Mouse (Mus musculus) left cerebral cortex, postnatal 14 days (tissue): ENCODE measurements around the gene Prss29. TPM values are rescaled to one million over a fixed set of nuclear protein-coding genes. Genes with fewer than 3 reads are reported as not detected.

Experiments used
- DNase-seq, 2 experiments: peaks; one replicate each; pipeline ENCODE4 v3.0.0; 2021 to 2022; ENCODE audit warnings: low spot score in 2 of 2, mixed read lengths in 1 of 2
- intact Hi-C: fragments of 180-260 bp; cut with DNase I; formaldehyde crosslinking; loops from one replicate; pipeline ENCODE4 v1.15.1; 2025
- long read RNA-seq, 2 experiments: library from polyadenylated mRNA; stranded (forward); transcript quantifications; one replicate each; pipeline ENCODE4 v2.0.0; 2021
- total RNA-seq, 2 experiments: library from RNA; stranded (reverse); gene quantifications; 2 replicates each; pipeline ENCODE4 v1.2.3; 2021

Prss29 gene
- not detected for total RNA-seq
- long read RNA-seq, experiment 1: 0 reads
- long read RNA-seq, experiment 2: 0 reads

DNA sequence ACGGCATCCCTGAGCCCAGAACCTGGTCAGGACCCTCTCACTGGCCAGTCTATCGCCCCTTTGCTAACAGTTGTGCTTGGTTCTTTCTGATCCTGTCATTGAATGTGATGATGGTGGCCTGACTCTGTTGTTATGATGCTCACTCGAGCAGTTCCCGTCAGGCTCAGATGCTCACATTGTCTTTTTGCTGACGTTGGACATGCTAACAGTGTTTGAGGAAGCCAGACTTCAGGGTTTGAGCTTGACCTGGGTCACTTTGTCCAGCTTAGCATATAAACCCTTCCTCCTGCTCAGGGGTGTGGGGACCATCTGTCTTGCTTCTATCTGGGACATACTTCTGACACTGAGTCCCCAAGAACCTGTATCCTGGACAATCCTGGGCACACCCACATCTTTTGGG, at the start of gene Prss29:
Gene Prss29 (plus strand): TSS at position 301 of the 400 bp plus-strand sequence.
- intact Hi-C loops: no loop called here
- no peak for DNase-seq

DNA sequence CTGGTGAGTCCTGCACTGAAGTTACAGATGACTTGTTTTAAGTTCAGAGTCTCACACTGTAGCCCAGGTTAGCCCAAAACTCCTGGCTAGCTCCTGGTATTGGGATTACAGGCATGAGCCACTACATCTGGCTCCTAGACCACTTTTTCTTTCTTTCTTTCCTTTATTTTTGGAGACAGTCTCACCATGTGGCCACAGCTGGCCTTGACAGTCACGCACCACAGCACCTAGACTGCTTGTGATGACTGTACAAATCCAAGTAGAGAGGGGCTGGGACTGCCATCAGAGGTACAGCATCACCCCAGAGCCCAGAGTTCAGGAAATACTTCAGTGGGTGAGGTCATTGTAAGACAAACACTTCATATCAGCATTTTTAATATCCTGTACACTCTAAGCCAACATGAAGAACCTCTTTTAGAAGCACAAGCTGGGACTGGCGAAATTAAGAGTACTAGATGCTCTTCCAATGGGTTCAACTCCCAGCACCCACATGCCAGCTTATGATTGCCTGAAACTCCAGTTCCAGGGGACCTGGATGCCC, 47.6 kb upstream of the Prss29 start:
- DNase-seq: no peak
- intact Hi-C loops: loop anchor here (5.0 kb wide), 1 partner anchor 84 kb away; the partner anchor contains the start of gene Unkl

DNA sequence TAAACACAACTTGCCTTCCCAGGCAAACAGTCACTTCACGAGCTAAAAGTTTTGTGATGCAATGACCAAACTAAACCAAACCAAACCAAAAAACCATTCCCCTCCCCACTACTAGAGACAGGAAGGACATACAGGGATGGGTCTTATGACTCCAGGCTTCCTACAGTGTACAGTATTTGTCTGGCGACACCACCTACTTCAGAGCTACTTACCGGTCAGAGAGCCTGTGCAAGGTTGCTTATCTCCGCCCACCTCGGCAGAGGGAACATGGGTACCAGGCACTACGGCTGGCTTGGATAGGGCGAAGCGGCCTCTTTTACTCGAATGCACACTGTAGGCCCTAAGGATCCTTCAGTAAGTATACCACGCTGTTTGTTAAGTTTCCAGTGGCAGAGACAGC, 46.1 kb upstream of the Prss29 start:
- no peak for DNase-seq
- intact Hi-C loops: loop anchor here (5.0 kb wide), 1 partner anchor 85 kb away; the partner anchor contains the start of gene Unkl

DNA sequence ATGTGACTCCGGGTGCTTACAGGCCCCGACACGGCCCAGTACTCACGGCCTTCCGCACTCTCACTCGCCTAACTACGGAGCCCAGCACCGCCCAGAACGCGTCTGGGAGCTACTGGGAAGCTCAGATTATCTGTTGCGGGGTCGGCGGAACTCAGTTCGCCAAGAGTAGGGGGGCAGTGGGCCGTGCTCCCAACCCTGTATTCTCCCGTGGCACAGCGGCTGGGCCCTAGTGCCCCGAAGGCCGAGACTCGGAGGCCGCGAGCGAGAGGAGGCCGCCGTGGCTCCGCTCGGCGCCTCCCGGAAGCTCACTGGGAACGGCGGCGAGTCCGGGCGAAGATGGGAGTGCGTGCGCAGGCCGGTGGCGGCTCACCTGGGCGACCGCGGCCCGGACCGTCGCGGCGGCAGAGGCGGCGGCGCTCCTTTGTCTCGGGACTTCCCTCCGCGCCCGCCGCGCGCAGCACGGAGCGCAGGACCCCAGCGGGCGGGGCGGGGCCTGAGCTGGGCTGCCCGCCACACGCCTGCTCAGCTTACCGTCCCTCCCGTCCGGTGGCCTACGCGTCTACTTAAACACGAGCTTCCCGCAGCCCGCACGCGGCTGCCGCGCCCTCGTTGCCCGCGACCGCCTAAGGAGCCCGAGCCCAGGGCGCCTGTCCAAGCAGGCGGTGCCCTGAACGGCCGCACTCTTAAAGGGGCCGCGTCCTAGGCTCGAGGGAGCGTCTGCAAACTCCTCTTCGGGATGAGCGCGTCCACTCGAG, 45.3 kb upstream of the Prss29 start:
- DNase-seq: peak in 1 of 2 experiments; percentile 86
- intact Hi-C loops: loop anchor here (5.0 kb wide), 1 partner anchor 86 kb away; the partner anchor contains the start of gene Unkl

DNA sequence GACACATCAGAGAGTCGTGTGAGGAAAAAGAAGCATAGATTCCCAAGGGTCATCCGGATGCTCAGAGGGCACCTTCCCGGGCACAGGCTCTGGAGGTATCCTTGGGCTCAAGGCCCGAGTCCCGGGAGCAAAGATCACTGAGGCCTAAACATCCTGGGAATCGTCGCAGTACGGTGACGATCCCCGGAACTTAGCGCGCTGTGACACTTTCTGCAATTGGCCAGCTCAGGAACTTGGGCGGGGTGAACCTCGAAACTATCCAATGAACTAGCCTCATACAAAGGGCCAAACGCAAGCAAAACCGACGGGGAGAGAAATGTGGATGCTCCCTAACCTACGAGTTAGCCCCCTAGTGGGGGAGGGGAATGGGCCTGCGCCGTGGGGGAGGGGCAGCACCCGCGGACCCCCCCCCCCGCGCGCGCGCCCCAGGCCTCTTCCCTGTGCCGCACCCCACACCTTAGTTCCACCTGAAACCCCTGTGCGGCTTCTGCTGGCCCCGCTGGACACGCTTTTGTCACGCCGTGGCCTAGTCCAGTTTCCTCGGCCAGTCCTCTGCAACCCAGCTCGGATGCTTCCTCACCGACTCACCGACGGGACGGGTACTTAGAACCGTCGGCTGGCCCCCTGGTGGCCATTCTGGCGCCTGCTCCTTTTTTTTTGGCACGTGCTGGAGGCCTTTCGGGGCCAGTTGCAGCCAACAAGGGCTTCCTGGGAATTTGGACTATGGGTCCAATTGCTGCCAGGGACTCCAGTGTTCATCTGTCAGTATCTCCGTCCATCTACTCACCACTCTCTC, 44.5 kb upstream of the Prss29 start:
- DNase-seq: peak; percentile 96 to 97
- intact Hi-C loops: loop anchor here (5.0 kb wide), 1 partner anchor 87 kb away; the partner anchor contains the start of gene Unkl

DNA sequence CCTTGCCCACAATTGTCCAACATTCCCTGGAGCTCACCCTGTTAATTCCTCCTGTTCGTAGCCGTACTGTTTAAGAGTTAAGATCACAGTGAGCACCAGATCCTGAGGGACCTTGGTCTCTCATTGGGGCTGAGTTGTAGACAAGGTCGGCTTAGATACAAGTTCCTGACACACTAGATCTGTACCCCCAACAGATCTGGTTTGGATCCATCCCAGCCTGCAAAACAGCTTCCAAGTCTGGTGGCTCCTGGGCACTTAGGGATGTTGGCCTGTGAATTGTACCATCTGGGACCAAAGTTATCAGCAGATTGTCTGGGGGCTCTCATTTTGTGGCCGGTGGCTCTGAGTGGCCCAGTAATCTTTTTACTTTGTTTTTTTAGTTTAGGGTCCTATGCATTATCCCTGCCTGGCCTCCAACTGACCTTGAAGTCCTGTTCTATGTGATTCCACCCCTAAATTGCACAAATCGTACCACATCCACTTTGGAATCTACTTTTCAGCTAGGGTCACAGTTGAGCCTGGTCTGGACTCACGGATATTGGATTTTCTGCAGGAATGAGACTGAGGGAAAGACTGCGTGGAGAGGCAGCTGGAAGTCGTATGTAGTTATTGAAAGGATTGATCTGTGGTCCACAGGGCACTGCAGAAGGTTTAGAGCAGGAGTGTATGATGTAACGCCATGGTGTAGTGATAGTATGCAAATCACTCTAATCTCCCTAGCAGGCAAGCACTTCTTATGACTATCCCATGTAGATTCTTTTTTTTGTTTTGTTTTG, 43.7 kb upstream of the Prss29 start, which contains the start of gene Ube2i:
Gene Ube2i (minus strand): TSS at position 52 of the 776 bp plus-strand sequence.
- DNase-seq: no peak
- intact Hi-C loops: loop anchor here (5.0 kb wide), 1 partner anchor 87 kb away; the partner anchor contains the start of gene Unkl

DNA sequence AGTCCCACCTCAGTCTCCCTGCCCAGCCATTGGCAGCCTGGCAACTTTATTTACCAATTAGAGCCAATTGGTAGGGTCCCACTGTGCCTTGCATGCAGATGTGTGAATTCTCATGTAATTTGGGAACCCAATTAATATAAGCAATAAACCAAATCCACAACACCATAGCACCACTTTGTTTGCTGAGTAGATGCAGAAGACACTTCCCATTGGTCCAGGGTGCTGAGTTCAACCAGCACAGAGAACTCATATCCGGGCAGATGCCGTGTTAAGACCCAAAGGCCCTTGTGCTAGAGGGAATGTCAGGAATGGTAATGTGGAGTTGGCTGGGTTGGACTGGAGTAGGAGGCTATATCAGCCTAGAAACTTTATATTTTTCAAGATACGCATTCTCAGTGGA, 42.6 kb upstream of the Prss29 start:
- DNase-seq: no peak
- intact Hi-C loops: no loop called here

DNA sequence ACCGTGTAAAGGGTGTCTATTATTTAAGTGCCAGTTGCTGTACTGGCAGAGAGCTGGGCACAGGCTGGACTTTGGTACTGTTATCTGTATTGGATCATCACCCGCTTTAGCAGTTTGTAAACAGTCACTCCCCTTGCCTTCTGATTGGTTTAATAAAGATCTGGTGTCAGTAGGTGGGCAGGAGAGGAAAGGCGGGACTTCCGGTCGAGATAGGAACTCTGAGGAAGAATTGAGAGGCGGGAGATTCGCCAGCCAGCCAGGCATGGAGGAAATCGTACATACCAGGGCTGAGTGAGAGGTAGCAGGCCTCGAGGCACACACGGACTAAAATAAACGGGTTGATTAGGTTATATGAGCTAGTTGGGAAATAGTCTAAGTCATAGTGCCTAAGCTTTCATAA, 36.3 kb upstream of the Prss29 start:
- intact Hi-C loops: no loop called here

DNA sequence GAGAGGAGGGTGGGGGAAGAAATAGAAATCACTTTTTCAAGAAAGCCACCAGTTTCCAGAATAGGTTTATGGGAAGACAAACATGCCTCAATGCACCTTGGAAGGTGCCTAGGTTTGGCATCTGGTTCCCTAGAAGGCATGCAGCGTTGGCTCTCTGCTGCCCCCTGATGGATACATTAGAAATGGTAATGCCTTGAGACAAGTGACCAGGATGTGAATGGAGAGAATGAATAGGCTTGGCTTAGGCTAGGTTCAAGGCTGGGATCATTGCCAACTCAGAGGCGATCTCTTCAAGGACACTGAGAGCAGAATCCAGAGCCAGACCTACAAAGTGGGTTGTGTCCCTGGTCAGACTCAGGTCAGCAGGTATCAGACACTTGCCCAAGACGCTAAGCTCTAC, 33.4 kb upstream of the Prss29 start:
- peak; percentile 60 to 63 for DNase-seq
- intact Hi-C loops: no loop called here

More for the DNA sequence above, 36.3 kb upstream of the Prss29 start:
- DNase-seq: no peak

DNA sequence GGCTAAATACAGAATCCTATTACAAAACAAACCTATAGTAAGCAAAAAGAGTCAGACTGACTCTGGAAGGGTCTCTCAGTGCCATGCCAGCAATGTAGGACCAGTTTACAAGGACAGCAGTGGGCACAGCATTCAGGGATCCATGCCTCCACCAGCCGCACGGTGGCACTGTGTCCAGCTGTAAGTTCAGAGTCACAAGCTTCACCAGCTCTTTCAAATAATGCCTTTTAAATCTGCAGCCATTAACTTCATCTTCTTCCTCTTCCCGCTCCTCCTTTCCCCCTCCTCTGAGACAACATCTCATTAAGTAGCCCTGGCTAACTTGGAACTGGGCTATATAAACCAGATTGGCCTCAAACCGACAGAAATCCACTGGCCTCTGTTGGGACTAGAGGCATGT, 29.6 kb upstream of the Prss29 start:
- DNase-seq: peak; percentile 50 to 66
- intact Hi-C loops: no loop called here

DNA sequence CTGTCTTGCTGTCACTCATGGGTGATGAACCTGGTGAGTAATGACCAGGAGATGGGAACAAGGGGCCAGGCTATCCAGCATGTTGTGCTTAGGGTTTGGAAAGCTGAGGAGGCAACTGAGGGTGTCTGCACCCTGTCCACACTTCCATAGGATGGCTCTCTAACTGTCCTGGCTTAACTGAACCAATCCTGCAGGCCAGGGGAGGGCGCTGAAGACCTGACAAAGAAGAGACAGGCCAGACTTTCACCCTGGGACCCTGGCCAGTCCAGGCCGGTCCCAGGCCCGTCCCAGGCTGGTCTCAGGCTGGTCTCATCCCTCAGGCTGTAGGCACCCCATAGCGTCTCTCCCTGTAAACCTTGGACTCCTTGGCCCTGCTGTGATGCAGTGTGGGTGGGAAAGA, 28.0 kb upstream of the Prss29 start:
- DNase-seq: no peak
- intact Hi-C loops: loop anchor here (5.0 to 10.0 kb wide), 2 partner anchors 82 to 174 kb away; no protein-coding TSS in a partner anchor

DNA sequence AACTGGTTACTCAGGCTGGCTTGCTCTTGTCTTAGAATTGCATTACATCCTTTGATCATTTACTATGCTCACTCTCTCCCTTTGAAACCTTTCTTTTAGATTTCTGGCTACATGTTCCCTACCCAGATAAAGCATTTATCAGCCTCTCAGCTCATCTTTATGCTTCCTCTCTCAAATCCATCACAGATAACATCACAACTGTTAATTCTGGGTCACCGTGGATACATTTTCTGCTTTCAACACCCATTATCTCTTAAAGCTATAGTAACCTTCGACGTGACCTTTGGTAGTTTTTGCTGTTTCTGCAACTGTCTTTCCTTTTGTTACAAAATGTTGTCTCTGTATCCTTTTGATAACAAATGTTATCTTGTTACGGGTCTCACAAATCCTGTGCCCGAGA, 25.0 kb upstream of the Prss29 start:
- intact Hi-C loops: loop anchor here (5.0 to 10.0 kb wide), 2 partner anchors 79 to 171 kb away; no protein-coding TSS in a partner anchor
- no peak for DNase-seq

DNA sequence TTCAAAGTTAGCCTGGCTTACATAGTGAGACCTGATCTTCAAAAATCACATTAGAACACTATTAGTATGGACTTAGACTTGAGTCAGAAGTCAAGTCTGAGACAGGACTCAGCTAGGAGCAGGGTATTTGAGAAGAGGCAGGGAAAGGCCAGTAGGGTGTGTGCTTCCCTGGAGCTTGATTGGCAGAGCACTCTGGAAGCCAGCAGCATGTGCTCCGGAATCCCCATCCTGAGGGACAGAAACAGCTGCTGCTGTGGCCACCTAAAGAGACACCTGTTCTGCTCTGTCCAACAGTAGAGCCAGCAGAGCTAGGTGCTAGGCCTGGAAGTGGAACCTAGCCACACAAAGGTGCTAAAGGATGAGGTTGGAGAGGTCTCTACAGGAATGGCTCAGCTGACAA, 24.3 kb upstream of the Prss29 start:
- DNase-seq: no peak
- intact Hi-C loops: loop anchor here (5.0 to 10.0 kb wide), 2 partner anchors 78 to 171 kb away; no protein-coding TSS in a partner anchor

DNA sequence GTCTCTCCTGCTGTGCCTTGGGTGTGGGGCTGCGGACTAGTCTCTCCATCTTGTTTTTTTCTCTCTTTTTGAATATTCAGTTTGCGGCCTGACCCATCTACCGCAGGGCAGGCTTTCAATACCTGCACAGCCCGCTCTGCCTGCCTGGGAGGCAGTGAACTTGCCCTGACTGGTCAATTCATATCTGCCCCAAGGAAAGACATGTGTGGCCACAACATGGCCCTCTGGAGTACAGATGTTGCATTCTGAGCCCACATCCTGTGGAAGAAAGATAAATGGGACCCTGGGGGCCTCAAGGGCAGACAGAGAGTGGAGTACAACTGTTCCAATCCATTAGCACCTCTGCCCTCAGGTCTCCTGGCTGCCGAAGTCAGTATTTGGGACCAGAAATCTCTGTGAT, 20.4 kb upstream of the Prss29 start, which contains the start of gene Prss34:
Gene Prss34 (plus strand): TSS at position 301 of the 400 bp plus-strand sequence.
- DNase-seq: no peak
- intact Hi-C loops: loop anchor here (10.0 kb wide), 1 partner anchor 167 kb away; no protein-coding TSS in a partner anchor

DNA sequence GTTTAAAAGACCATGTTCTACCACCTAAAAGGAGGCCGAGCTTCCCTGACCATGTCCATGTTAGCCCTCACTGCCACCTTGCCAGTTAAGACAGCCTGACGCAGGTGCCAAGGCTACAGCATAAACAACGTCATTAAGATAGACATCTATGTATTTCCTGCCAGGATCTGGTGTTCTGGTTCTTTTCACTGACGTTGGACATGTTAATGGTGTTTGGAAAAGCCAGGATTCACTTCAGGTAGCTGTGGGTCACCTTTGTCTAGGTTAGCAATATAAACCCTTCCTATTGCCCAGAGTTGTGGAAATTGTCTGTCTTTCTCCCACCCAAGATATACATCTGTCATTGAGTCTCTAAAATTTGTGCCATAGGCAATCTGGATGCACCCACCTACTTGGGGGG, 10.1 kb upstream of the Prss29 start, which contains the start of gene Prss28:
Gene Prss28 (plus strand): TSS at position 301 of the 400 bp plus-strand sequence.
- intact Hi-C loops: no loop called here
- DNase-seq: no peak

DNA sequence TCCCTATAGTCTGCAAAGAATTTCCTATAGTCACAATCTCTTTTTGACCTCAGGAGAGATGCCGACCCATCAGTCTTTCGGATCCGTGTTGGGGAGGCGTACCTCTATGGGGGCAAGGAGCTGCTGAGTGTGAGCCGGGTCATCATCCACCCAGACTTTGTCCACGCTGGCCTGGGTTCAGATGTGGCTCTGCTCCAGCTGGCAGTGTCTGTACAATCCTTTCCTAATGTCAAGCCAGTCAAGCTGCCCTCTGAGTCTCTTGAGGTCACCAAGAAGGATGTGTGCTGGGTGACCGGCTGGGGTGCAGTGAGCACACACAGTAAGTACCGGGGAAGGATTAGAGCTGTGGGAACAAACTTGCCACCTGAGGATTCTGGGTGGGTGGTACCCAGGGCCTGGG, 2.4 kb downstream of the Prss29 start:
- intact Hi-C loops: no loop called here
- DNase-seq: no peak

DNA sequence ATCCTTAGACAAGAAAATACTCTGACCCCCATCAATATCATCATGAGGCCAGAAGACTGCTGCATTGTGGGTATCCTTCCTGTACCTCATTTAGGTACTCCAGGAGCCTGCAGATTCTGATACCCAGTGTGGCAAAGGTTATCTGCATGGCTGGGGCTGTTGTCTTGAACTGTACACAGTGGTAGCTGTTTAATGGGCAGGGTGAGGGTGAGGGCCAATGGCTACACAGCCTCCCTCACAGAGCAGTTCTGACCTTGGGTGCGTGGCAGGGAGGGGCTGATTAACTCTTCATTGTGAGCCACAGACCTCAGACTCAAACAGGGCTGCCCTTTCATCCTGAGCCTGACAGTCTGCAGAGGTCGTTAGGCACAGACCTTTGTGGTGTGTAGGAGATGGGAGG, 4.5 kb downstream of the Prss29 start:
- intact Hi-C loops: no loop called here
- DNase-seq: no peak

DNA sequence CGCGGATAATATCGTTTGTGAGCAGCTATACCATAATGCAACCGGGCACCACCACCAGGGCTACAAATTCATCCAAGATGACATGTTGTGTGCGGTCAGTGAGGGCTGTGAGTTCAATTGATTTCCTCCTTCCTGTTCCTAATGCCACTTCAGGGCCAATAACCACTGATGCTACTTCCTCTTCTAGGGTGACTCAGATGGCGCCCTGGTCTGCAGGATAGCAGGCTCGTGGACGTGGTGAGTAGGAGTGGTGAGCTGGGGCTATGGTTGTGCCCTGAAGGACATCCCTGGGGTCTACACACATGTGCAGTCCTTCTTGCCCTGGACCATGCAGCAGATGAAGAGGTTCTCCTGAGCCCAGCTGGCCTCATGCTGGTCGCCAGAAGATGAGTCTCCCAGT, 13.9 kb downstream of the Prss29 start:
- intact Hi-C loops: no loop called here
- DNase-seq: no peak

DNA sequence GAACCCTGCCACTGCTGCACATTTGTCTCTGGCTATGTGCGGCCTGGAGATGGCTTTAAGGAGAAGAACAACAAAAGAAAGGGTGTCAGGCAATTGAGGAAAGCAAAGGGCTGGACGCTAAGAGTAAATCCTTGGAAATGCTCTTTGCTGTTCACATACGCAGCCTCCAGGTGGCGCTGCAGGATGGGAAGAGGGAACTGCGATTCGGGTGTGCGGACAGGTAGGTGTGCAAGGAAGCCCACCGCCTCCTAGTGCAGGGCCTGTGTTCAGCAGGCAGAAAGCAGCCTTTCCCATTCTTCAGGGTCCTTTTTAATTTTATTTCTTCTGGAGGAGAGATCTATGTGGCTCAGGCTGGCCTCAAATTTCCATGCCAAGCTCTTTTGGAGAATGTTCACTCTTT, 15.5 kb downstream of the Prss29 start:
- peak; percentile 62 to 74 for DNase-seq
- intact Hi-C loops: loop anchor here (2.0 kb wide), 2 partner anchors 29 to 137 kb away; no protein-coding TSS in a partner anchor
